Mouse (Mus musculus) cerebellum, adult 11 months (tissue): Measurements from ENCODE around the gene Elp4.
A peak's percentile ranks its signal among the peaks of the same experiment; 100 is the strongest.

ENCODE experiments used
- DNase-seq: peaks from one replicate; pipeline ENCODE4 v3.0.0; 2022

The Elp4 gene

GRCm38 (mm10) chr2:105668271-105669270 is 235.8 kb downstream of the Elp4 start, which contains the start of gene Pax6:
Pax6 (plus strand) TSS chr2:105668900.
- peak; percentile 81 for DNase-seq

- no peak for DNase-seq
These were observed 236.8 kb downstream of the Elp4 start for GRCm38 (mm10) chr2:105667626-105667950.

GRCm38 (mm10) chr2:105666763-105667625 is 237.4 kb downstream of the Elp4 start:
- no peak for DNase-seq

GRCm38 (mm10) chr2:105666331-105666730 is 238.0 kb downstream of the Elp4 start:
- no peak for DNase-seq

GRCm38 (mm10) chr2:105665491-105666250 is 238.7 kb downstream of the Elp4 start:
- no peak for DNase-seq

- no peak for DNase-seq
These were observed 239.4 kb downstream of the Elp4 start for GRCm38 (mm10) chr2:105664996-105665395.

GRCm38 (mm10) chr2:105663101-105663511 is 241.3 kb downstream of the Elp4 start:
- no peak for DNase-seq

GRCm38 (mm10) chr2:105662606-105663005 is 241.8 kb downstream of the Elp4 start:
- no peak for DNase-seq

GRCm38 (mm10) chr2:105662121-105662520 is 242.2 kb downstream of the Elp4 start:
- DNase-seq = no peak

- DNase-seq = no peak
These were observed 242.7 kb downstream of the Elp4 start for GRCm38 (mm10) chr2:105661623-105662066.

- no peak for DNase-seq
These were observed 243.3 kb downstream of the Elp4 start for GRCm38 (mm10) chr2:105660874-105661622.

GRCm38 (mm10) chr2:105659926-105660873 is 244.2 kb downstream of the Elp4 start:
- DNase-seq = no peak

- no peak for DNase-seq
These were observed 245.0 kb downstream of the Elp4 start for GRCm38 (mm10) chr2:105659350-105659749.

GRCm38 (mm10) chr2:105656456-105656855 is 247.9 kb downstream of the Elp4 start:
- DNase-seq = no peak
